Mouse (Mus musculus) liver, embryonic 14.5 days (tissue): ENCODE measurements around the gene Akr1b10.

Experiments used
- CTCF ChIP-seq: IDR thresholded peaks from 2 replicates; pipeline ENCODE4 v1.5.1; 2016; ENCODE audit warnings: antibody characterized with exemption, low read depth, control low read depth
- EP300 ChIP-seq: IDR thresholded peaks from 2 replicates; pipeline ENCODE4 v1.6.1; 2016; ENCODE audit warnings: antibody characterized with exemption, low read depth

DNA sequence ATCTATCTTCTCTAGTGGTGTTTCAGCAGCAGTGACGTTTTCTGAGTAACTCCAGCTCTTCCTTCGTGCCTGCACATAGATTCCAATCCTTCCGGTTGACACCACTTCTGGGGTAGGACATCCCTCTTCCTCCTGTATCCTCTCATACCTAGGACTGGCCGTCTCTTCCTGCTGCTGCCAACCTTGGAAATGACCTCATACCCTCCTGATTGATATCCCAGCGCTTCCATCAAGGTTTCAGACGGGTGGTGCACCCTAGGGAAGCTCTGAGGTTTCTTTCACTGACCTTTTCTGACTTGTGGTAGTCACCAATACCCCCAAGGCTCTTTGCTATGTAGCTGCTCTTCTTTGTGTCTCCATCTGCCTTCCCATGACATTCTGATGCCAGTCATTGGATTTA lies 14.4 kb downstream of the Akr1b10 start:
- TF ChIP-seq CTCF (no peak), EP300 (no peak)
